Mouse (Mus musculus) brain, embryonic 18.5 days (tissue): ENCODE results near the gene Wdr64.

Experiments used
- DNase-seq: peaks from one replicate; pipeline ENCODE4 v3.0.0-alpha.2; 2012; ENCODE audit warnings: low read depth, low spot score

The Wdr64 gene

GRCm38 (mm10) chr1:175725771-175726170 is 27.4 kb downstream of the Wdr64 start:
- no peak for DNase-seq

- no peak for DNase-seq
Measured at GRCm38 (mm10) chr1:175754576-175755364, 56.4 kb downstream of the Wdr64 start.

DNA sequence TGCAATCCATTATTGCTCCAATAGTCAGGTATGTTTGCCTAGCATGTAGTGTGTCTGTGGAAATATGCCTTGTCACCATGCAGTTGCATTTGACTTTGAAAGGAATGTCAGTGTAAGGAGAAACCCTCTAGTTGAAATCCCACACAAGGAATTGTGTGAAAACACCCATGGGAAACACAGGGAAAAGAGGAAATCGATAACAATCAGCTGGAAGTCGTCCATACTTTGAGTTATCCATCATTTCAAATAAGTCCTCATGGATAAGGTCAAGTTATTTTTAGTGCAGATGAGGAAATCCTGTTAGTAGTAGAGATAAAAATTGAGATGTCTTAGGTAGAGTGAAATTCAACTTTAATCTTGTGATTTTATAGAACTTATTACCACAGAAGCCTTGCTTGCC is 96.3 kb downstream of the Wdr64 start:
- no peak for DNase-seq

- no peak for DNase-seq
Measured at GRCm38 (mm10) chr1:175808356-175808755, 110.0 kb downstream of the Wdr64 start.

DNA sequence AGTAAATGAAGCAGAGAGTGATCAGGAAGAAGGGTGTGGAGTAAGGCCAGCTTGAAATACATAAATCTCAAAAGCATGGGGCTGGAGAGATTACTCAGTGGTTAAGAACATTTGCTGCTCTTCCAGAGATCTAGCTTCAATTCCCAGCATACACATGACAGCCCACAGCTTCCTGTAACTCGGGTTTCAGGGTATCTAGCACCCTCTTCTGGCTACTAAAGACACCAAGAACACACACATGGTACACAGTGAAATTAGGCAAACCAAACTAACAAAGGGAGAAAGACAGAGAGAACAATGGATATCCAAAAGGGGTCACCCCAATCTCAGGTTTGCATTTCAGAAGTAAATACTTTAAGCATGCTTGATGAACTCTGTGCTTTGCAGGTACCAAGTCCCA is 113.2 kb downstream of the Wdr64 start:
- no peak for DNase-seq

DNA sequence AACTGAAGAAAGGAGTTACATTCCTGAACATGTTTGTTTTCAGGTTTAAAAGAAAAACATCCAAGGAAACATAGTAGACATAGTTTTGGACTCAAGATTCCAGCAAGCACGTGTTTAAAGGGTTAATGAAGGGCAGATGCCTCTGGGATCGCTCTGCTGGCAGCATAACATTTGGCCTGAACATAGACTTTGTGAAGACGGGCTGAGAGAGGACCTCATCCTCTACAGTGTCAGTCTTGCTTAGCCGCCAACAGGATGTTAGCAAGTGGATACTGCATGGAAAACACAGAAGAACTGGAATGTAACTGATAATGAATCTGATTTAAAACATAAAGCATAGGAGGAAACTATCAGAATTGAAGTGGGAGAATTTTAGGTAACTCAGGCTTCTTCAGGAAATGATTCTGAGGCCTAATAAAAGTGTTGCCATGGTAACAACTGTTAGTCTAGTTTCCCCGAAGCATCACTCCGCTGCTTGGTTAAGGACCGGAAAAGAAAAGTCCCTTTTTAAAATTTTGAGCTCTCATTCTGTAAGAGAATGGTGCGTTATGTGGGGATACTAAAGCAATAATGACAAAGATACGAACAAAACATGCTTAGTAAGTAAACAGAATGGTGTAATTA is 125.5 kb downstream of the Wdr64 start:
- DNase-seq: peak; percentile 30

GRCm38 (mm10) chr1:175828539-175828938 is 130.1 kb downstream of the Wdr64 start:
- no peak for DNase-seq

DNA sequence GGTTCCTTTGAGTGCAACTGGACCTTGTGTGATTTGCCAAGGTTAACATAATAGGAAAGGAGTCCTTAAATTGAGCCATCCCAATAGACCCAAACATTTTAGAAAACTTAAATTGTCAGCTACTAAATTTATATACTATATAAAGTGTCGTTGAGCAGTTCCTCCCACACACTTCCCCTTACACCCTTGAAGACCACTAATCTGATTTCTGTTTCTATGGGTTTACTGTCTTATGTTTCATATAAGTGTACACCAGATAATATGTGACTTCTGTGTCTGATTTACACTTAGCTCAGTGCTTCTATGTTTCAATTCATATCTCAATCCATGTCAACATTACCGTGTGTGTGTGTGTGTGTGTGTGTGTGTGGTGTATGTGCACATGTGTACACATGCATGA is 130.8 kb downstream of the Wdr64 start:
- DNase-seq: no peak

DNA sequence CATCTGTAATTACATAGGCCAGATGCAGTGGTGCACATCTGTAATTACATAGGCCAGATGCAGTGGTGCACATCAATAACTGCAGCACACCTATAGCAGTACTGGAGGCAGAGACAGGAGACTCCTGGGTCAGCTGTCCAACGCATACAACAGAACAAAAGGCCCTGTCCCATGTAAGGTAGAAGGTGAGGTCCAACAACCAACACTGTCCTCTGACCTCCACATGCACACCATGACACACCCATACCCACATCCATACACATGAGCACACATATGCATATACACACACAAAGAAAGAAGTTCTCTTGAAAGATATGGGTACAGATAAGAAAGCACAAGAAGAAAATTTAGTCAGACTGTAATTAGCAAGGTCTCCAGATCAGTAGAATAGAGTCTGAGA is 157.1 kb downstream of the Wdr64 start:
- DNase-seq: no peak
